Mouse (Mus musculus) embryonic facial prominence, embryonic 12.5 days (tissue): ENCODE results near the gene BC048403. TPM values are rescaled to one million over a fixed set of nuclear protein-coding genes. Genes with fewer than 3 reads are reported as not detected.

Experiments used
- ATAC-seq: fragments of 200-750 bp; cut with Nextera tagmentation; 2 replicates; pipeline ENCODE4 v1.8.0; 2017; ENCODE audit not compliant: insufficient number of reproducible peaks, insufficient read depth, low FRiP score, low TSS enrichment
- H3K27ac ChIP-seq: fragments of 300-500 bp; sonication (generic); 2 replicates; pipeline ENCODE4 v1.5.1; 2016; ENCODE audit warnings: mild to moderate bottlenecking
- H3K27me3 ChIP-seq: fragments of 300-500 bp; sonication (generic); 2 replicates; pipeline ENCODE4 v1.6.1; 2016; ENCODE audit warnings: mild to moderate bottlenecking, moderate library complexity
- H3K36me3 ChIP-seq: fragments of 300-500 bp; sonication (generic); 2 replicates; pipeline ENCODE4 v1.6.1; 2016; ENCODE audit warnings: mild to moderate bottlenecking
- H3K4me1 ChIP-seq: fragments of 300-500 bp; sonication (generic); 2 replicates; pipeline ENCODE4 v1.6.1; 2016
- H3K4me2 ChIP-seq: fragments of 300-500 bp; sonication (generic); replicated peaks from 2 replicates; pipeline ENCODE4 v1.6.1; 2016; ENCODE audit warnings: mild to moderate bottlenecking, moderate library complexity
- H3K4me3 ChIP-seq: fragments of 300-500 bp; sonication (generic); 2 replicates; pipeline ENCODE4 v1.5.1; 2016; ENCODE audit warnings: mild to moderate bottlenecking
- H3K9ac ChIP-seq: fragments of 300-500 bp; sonication (generic); 2 replicates; pipeline ENCODE4 v1.6.1; 2016; ENCODE audit warnings: mild to moderate bottlenecking, moderate library complexity
- H3K9me3 ChIP-seq: fragments of 300-500 bp; sonication (generic); 2 replicates; pipeline ENCODE4 v1.6.1; 2016; ENCODE audit warnings: mild to moderate bottlenecking, moderate library complexity
- WGBS: fragments of 180-500 bp; shearing (Covaris S2); methylation state at CpG from one replicate; pipeline ENCODE4 v1.1.7; 2016; 5-methylcytosine and 5-hydroxymethylcytosine counted together
- polyA plus RNA-seq: library from polyadenylated mRNA; unstranded; fragments of >200 nt; fragmentation: Nextera tagmentation; extraction: Ambion mirVana; gene quantifications from 2 replicates; pipeline ENCODE4 v1.2.1, GENCODE M21; 2016

The BC048403 gene
- polyA plus RNA-seq, 1 experiment from 2014 or later: 2.7 TPM

GRCm38 (mm10) chr10:121726505-121726904 is 13.2 kb upstream of the BC048403 start:
- Histone ChIP-seq H3K4me2 (no peak overlapping the region), H3K4me3 (no peak overlapping the region), H3K27me3 (no peaks in the 10 kb centered on the region), H3K9ac (no peak overlapping the region), H3K27ac (no peak overlapping the region), H3K4me1 (no peaks in the 10 kb centered on the region), H3K36me3 (no peaks in the 10 kb centered on the region), H3K9me3 (no peaks in the 10 kb centered on the region)
- no peak for ATAC-seq
- WGBS: 67% methylated on average over 4 of the region's 4 CpGs

- 68% methylated on average over 4 of the region's 4 CpGs for WGBS
- no peaks in the 10 kb centered on the region for H3K9me3 ChIP-seq
- H3K27me3 ChIP-seq: no peaks in the 10 kb centered on the region
- H3K27ac ChIP-seq: no peak overlapping the region
- H3K4me3 ChIP-seq: no peak overlapping the region
- H3K9ac ChIP-seq: no peak overlapping the region
- H3K4me1 ChIP-seq: no peaks in the 10 kb centered on the region
- no peak for ATAC-seq
- no peak overlapping the region for H3K4me2 ChIP-seq
- H3K36me3 ChIP-seq: no peaks in the 10 kb centered on the region
Measured at GRCm38 (mm10) chr10:121727151-121727550, 12.6 kb upstream of the BC048403 start.

GRCm38 (mm10) chr10:121728226-121728625 is 11.5 kb upstream of the BC048403 start:
- no peak overlapping the region for H3K27ac ChIP-seq
- no peaks in the 10 kb centered on the region for H3K4me1 ChIP-seq
- 97% methylated on average over 4 of the region's 4 CpGs for WGBS
- H3K4me2 ChIP-seq: no peak overlapping the region
- H3K4me3 ChIP-seq: no peak overlapping the region
- no peak for ATAC-seq
- H3K27me3 ChIP-seq: no peaks in the 10 kb centered on the region
- no peaks in the 10 kb centered on the region for H3K36me3 ChIP-seq
- no peak overlapping the region for H3K9ac ChIP-seq
- H3K9me3 ChIP-seq: no peaks in the 10 kb centered on the region

GRCm38 (mm10) chr10:121731048-121731725 is 8.6 kb upstream of the BC048403 start:
- Histone ChIP-seq H3K27me3 (no peaks in the 10 kb centered on the region), H3K4me3 (no peak overlapping the region), H3K36me3 (no peaks in the 10 kb centered on the region), H3K4me2 (no peak overlapping the region), H3K27ac (no peak overlapping the region), H3K9ac (no peak overlapping the region), H3K9me3 (no peaks in the 10 kb centered on the region), H3K4me1 (no peaks in the 10 kb centered on the region)
- 89% methylated on average over 8 of the region's 8 CpGs for WGBS
- no peak for ATAC-seq

DNA sequence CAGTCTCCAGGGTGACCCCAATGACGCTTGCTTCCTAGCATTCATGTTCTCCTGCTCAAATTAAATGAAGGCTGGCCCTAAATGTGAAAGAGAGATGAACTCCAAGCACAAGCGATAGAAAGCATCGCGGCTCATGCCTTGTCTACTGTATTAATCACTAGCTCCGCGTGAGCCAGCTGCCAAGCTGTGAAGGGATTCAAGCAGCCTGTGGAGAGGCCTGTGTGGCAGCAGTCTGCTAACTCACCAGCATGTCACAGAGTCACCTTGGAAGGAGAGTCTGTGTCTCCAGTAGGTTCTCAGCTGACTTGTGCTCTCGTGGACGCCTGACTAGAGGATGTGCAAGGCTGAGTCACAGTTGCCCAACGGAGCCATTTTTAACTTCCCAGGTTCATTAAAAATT is 7.2 kb upstream of the BC048403 start:
- no peak overlapping the region for H3K27ac ChIP-seq
- WGBS: 88% methylated on average over 9 of the region's 9 CpGs
- H3K4me2 ChIP-seq: no peak overlapping the region
- H3K27me3 ChIP-seq: no peaks in the 10 kb centered on the region
- H3K4me1 ChIP-seq: no peaks in the 10 kb centered on the region
- ATAC-seq: no peak
- no peaks in the 10 kb centered on the region for H3K36me3 ChIP-seq
- H3K9me3 ChIP-seq: no peaks in the 10 kb centered on the region
- H3K9ac ChIP-seq: no peak overlapping the region
- no peak overlapping the region for H3K4me3 ChIP-seq

GRCm38 (mm10) chr10:121737256-121737655 is 2.5 kb upstream of the BC048403 start:
- H3K27me3 ChIP-seq: no peaks in the 10 kb centered on the region
- no peak overlapping the region for H3K4me3 ChIP-seq
- no peaks in the 10 kb centered on the region for H3K9me3 ChIP-seq
- H3K9ac ChIP-seq: no peak overlapping the region
- H3K4me2 ChIP-seq: no peak overlapping the region
- no peaks in the 10 kb centered on the region for H3K36me3 ChIP-seq
- H3K27ac ChIP-seq: no peak overlapping the region
- 88% methylated on average over 3 of the region's 3 CpGs for WGBS
- no peak for ATAC-seq
- H3K4me1 ChIP-seq: peaks cover 8% of the 10 kb centered on the region

DNA sequence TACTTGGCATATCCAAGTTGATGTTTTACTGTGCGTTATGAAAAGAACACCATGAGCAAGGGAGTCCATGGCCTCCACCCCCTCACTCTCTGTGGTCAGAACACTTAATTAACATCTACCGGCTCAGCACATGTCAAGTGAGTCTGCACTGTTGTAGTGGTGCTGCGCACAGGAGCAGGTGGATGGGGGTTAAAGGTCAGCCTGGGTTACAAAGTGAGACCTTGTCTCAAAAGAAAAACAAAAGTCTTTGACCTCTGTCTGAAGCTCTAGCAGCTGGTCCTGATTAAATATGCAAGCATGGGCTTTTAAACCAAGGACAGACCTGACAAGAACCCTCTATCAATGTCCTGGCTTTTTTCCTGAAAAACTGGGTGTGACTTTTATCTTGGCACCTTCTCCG is 2.6 kb downstream of the BC048403 start:
- Histone ChIP-seq H3K4me2 (no peak overlapping the region), H3K36me3 (peaks cover 11% of the 10 kb centered on the region; the same call in 1 of the 2 replicates), H3K27ac (no peak overlapping the region), H3K27me3 (no peaks in the 10 kb centered on the region), H3K9ac (no peak overlapping the region), H3K4me1 (peaks cover 8% of the 10 kb centered on the region), H3K4me3 (no peak overlapping the region), H3K9me3 (no peaks in the 10 kb centered on the region)
- 31% methylated on average over 4 of the region's 4 CpGs for WGBS
- no peak for ATAC-seq

DNA sequence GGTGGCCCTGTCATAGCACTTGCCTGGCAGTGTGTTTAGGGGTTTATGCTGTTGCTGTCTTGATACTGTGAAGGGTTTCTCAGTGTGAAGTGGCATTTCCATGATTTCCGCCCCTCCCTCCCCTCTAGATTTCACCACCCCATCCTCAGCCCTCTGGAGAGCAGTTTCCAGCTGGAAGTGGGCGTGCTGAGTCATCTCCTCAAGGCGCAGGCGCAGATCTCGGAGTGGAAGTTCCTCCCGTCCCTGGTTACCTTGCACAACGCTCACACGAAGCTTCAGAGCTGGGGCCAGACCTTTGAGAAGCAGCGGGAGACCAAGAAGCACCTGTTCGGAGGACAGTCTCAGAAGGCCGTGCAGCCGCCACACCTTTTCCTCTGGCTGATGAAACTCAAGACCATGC is 10.4 kb downstream of the BC048403 start:
- H3K4me3 ChIP-seq: no peak overlapping the region
- no peak for ATAC-seq
- no peak overlapping the region for H3K4me2 ChIP-seq
- 91% methylated on average over 12 of the region's 12 CpGs for WGBS
- H3K9me3 ChIP-seq: no peaks in the 10 kb centered on the region
- no peaks in the 10 kb centered on the region for H3K4me1 ChIP-seq
- peaks cover 34% of the 10 kb centered on the region for H3K36me3 ChIP-seq
- no peaks in the 10 kb centered on the region for H3K27me3 ChIP-seq
- H3K27ac ChIP-seq: no peak overlapping the region
- H3K9ac ChIP-seq: no peak overlapping the region

GRCm38 (mm10) chr10:121754237-121754636 is 14.5 kb downstream of the BC048403 start:
- no peaks in the 10 kb centered on the region for H3K27me3 ChIP-seq
- H3K9ac ChIP-seq: no peak overlapping the region
- no peak overlapping the region for H3K4me2 ChIP-seq
- H3K9me3 ChIP-seq: no peaks in the 10 kb centered on the region
- peaks cover 13% of the 10 kb centered on the region for H3K36me3 ChIP-seq
- ATAC-seq: no peak
- H3K4me3 ChIP-seq: no peak overlapping the region
- H3K4me1 ChIP-seq: no peaks in the 10 kb centered on the region
- 83% methylated on average over 5 of the region's 5 CpGs for WGBS
- H3K27ac ChIP-seq: no peak overlapping the region

GRCm38 (mm10) chr10:121755822-121756221 is 16.1 kb downstream of the BC048403 start:
- Histone ChIP-seq H3K9ac (no peak overlapping the region), H3K4me3 (no peak overlapping the region), H3K4me1 (no peaks in the 10 kb centered on the region), H3K27ac (no peak overlapping the region), H3K27me3 (no peaks in the 10 kb centered on the region), H3K9me3 (no peaks in the 10 kb centered on the region), H3K36me3 (peaks cover 5% of the 10 kb centered on the region; the same call in 1 of the 2 replicates), H3K4me2 (no peak overlapping the region)
- 27% methylated on average over 1 of the region's 1 CpGs for WGBS
- ATAC-seq: no peak

GRCm38 (mm10) chr10:121756677-121757076 is 16.9 kb downstream of the BC048403 start:
- Histone ChIP-seq H3K9me3 (no peaks in the 10 kb centered on the region), H3K27ac (no peak overlapping the region), H3K27me3 (no peaks in the 10 kb centered on the region), H3K4me2 (no peak overlapping the region), H3K4me3 (no peak overlapping the region), H3K9ac (no peak overlapping the region), H3K4me1 (no peaks in the 10 kb centered on the region), H3K36me3 (0 out of 2 replicates have a peak, but pooled peaks cover under 1% of the 10 kb centered on the region)
- 83% methylated on average over 4 of the region's 4 CpGs for WGBS
- ATAC-seq: no peak

DNA sequence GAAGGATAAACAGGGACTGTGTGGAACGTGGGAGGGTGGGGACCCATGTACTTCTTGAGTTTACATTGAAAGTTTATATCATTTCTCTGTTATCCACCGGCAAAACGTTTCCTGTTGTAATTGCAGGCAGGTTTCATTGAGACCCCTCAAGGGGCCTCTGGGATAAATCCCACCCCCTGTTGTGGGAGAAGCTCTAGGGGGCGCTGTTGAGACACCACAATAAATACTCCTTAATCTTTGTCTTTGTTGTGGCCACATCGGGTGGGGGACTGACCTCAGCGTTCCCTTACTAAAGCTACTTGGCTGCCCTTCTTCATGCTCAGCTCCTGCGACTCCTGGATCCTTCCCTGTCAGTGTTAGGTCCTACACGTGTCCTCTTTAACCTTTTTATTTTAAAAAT is 19.4 kb downstream of the BC048403 start:
- no peaks in the 10 kb centered on the region for H3K9me3 ChIP-seq
- no peaks in the 10 kb centered on the region for H3K4me1 ChIP-seq
- H3K36me3 ChIP-seq: no peaks in the 10 kb centered on the region
- no peak overlapping the region for H3K9ac ChIP-seq
- no peak overlapping the region for H3K4me3 ChIP-seq
- no peaks in the 10 kb centered on the region for H3K27me3 ChIP-seq
- H3K27ac ChIP-seq: no peak overlapping the region
- H3K4me2 ChIP-seq: no peak overlapping the region
- no peak for ATAC-seq
- WGBS: 42% methylated on average over 8 of the region's 8 CpGs
